Mouse (Mus musculus): ENCODE data around the gene Nelfb. TPM values are rescaled to one million over a fixed set of nuclear protein-coding genes. Genes with fewer than 3 reads are reported as not detected.

Gene Nelfb
- total RNA-seq, 2 experiments from 2014 or later: 50.7 to 51.7 TPM

DNA sequence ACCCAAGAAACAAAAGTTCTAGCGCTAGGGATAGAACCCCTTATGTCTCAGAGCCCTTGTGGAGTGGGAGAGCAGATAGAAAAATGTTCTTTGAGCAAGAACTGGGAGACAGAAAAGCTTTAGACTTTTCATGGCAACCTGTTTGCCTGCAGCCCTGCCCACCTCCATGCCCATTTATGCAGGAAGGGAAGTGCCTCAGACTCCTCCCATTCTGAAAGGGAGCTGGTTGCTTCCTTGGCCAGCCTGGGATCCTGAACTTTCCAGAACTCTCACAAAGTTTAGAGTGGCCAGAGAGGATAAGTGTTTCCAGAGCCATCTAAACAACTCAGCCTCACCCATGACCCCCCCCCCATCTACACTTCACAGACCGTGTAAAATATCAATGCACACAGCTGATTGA is 14.1 kb downstream of the Nelfb start:
- DNase-seq (ENCODE audit: low spot score in 2 of 2): no peak

DNA sequence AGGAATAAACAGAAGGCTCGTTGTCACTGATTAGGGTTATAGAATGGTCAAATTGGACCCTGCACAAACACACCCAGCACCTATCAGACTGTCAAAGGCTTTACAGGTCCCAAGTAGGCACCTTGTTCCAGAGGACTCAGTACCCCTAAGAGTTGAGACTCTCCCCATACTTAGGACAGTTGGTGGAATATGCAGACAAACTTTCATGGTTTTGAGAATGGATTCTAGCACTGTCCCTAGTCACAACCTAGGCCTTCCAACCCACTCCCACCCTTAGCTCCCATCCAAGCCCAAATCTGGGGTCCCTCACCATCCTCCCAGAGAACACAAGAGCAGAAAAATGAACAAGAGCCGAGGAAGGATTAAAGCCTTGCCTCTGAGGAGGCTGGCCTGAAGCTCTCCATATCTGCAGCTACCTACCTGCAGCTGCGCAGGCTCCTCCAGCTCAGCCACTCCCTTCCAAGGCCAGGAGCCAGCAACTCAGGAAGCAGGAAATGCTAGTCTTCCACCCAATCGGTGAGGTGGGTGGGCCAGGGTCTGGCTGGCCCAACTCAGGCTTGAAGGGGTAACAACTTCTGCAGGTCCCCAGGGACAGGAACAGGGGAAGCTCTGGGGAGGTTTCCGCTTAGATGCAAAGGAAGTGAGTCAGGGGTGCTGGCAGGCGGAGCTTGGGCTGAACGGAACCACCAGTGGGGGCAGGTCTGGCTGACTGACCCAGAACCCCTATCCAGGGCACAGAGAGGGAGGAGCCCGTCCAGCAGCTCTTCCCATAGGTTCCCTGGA is 14.9 kb downstream of the Nelfb start, which contains the start of gene Tor4a:
Gene Tor4a (minus strand): TSS at position 715 of the 783 bp plus-strand sequence.
- no peak for DNase-seq (ENCODE audit: low spot score in 2 of 2)

DNA sequence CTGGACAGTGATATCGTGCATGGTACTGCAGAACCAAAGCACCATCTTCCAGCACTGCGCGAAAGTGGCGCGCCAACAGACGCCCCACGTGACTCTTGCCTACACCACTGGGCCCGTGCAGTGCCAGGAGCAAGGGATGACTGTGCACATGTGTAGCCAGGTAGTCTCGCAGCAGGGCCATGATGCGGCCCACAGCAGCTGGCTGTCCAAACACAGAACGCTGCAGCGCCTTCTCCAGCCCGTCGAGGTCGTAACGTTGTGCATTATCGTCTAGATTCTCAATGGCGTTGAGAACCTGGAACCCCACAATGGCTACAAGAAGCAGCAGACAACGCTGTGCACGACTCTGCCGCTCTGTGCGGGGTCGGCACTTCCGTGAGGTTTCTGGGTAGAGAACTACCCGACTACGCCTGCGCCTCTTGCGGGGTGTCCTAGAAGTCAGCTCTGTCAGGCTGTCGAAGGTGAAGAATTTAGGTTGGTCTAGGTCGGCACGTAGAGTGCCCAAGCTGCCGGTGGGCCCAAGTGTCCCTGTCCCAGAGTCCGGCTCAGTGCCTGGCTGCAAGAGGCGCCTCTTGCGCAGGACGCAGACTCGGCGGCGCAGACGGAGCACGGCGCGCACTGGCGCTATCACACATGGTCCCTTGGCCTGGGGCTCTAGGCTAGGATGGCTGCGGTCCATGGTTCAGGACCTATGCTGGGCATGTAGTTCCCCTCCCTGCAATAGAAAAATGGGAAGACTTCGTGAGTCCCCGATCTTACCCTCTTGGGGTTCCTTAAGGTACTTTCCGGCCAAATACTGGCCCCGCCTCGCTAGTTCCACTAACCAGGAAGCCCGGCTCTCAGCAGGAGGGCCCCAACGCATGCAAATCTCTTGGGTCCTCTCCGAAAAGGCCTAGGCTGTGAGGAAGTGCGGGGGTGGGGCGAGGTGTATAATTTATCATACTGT is 15.8 kb downstream of the Nelfb start:
- no peak for DNase-seq (ENCODE audit: low spot score in 2 of 2)

DNA sequence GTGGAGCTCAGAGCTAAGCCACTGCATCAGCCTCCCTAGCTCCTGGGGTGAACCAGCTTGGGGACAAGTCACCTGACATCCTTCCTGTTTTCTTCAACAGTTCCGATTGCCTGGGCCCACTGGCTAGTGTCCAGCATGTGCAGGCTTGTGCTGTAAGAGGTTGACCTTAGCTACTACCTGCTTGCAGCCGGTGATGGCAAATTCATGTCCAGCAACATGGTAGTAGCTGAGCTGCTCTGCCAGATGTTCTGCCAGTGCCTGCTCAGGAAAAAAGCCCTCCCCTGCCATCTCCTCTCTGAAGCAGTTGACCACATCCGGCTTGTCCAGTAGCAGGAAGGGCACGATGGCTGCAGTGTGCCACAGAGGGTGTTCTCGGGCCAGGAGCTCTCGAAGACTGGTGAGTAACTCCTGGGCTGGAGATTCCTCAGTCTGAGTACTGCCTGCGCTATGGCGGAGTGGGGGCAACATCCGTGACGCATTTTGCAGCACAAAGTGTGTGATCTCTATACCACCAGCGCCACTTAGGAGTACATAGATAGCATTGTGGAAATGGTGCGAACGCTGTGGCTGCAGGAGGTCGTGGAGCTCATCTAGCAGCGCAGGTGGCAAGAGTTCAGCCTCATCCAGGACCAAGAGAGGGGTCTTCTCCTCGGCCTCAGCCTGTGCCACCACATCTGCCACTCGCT is 16.7 kb downstream of the Nelfb start:
- no peak for DNase-seq (ENCODE audit: low spot score in 2 of 2)

DNA sequence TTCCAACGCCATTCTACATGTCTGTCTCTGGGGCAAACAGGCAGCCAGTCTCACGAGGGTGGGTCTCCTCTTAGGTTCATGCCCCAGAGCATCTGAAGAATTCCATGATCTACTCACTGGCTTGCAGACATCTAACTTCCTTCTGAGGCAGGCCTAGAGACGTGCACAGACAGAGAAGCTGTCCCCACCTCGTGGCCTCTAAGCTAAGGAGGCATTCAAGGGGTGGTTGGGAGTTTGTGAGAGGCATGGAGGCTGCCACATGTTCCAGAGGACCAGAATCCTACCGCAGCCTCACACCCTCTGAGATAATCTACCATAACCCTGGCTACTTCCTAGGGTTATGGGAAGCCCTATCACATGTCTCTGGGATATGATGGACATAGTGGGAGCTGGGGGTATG is 17.3 kb downstream of the Nelfb start:
- no peak for DNase-seq (ENCODE audit: low spot score in 2 of 2)

DNA sequence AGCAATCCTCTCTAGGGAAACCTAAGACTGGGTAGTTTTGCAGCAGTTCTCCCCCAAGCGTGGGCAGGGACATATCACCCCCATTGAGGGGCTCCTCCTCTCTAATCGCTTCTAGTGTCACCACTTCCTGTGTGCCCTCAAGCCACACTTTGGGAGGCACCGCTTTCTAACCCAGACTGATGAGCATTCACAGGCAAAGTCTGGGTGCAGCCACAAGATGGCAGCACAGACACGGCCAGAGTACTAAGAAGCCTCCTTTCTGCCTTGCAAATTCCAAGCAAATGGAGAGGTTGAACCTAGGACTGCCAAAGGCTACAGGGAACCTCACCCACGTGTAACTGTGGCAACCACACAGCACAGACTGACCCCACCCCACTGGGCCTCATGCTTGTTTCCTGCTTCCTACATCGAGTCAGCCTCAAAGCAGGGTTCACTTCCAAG is 17.9 kb downstream of the Nelfb start:
- peak; percentile 78 to 85 for DNase-seq (ENCODE audit: low spot score in 2 of 2)

- no peak for DNase-seq (ENCODE audit: low spot score in 2 of 2)
Observed at GRCm38 (mm10) chr2:25187841-25188240, 23.4 kb downstream of the Nelfb start.

GRCm38 (mm10) chr2:25186575-25186930 is 24.7 kb downstream of the Nelfb start:
- no peak for DNase-seq (ENCODE audit: low spot score in 2 of 2)

DNA sequence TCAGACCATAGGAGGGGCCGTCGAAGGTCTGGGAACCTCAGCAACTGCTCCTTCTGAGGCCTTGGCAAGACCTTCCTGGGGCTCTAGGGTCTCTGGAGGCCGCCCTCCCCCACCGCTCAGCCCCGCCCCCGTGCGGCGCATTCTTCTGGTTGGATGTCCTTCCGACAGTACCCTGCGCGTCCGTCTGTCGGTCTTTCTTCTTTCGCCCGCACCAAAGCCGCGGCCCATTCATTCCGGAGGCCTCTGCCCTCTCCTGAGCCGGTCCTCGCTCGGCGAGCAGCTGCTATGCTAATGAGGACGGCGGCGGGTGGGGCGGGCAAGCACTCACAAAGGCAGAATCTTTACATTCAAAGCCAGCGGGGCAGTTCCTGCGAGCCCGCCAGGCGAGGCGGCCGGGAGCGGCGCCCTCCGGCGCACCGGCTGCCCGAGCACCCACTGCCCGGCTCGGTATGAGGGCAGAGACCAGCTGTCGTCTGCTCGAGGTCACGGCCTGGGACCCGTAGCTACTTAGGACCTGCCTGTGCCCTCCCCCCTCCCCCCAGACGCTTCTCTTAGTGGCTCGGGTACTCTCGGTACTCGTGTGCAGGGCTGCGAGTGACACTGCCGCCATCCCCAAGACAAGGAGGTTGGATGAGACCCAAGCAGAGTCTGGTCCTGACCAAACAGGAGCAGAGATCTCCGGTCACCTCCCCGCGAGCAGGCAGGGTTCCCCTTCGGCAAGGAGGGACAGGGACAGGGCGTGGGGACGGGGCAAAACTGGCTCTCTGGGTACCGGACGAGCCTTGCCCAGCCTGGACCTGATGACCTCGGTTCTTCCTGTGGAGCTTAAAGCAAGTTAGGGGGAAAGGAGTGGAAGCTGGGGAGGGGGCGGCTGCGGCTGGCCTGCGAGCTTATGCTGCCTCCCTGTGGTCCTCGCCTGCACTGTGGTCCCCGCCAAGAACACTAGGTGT is 25.4 kb downstream of the Nelfb start:
- DNase-seq (ENCODE audit: low spot score in 2 of 2): peak; percentile 61 to 63

GRCm38 (mm10) chr2:25184496-25184895 is 26.8 kb downstream of the Nelfb start:
- no peak for DNase-seq (ENCODE audit: low spot score in 2 of 2)

- no peak for DNase-seq (ENCODE audit: low spot score in 2 of 2)
Observed at GRCm38 (mm10) chr2:25183336-25183735, 28.0 kb downstream of the Nelfb start.

DNA sequence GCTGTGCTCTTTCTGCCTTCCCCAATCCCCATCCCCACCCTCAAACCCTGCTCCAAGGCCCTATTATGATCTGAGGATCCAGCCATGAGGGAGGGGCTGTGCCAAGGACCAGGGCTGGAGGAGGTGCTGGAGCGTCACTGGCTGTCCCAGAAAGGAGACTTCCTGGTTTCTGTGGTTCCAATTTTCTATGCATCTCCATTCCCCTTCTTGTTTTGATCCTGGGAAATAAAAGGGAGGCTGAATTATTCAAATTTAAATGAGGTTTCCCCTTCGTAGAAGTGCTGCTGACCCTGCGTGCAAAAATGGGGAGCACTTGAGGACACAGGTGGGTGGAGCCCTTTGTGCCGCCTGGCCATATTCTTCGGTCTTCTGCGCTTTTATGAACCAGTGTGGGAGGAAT is 28.6 kb downstream of the Nelfb start:
- DNase-seq (ENCODE audit: low spot score in 2 of 2): peak in 1 of 2 experiments; percentile 60

DNA sequence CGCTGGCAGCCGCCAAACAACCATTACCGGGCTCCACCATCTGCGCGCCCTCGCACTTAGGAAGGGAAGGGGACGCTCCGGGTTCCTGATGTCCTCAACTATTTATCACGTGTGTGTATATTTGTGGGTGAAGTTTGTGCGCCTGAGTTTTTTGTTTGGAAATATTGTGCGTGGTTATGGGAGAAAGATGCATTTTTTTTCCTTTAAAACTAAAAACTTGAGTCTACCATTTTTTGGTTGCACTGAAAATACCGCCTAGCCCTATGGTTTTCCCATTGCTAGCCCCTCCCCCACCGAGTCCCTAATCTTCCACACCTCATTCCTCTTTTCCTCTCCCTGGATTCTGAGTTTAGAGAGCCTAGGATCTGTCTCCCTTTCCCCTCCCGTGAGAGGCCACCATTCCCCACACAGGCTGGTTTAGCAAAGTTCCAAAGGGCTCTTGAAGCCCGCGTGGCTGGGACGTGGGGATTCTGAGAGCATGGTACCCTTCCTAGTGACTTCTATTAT is 29.3 kb downstream of the Nelfb start:
- no peak for DNase-seq (ENCODE audit: low spot score in 2 of 2)

- no peak for DNase-seq (ENCODE audit: low spot score in 2 of 2)
Observed at GRCm38 (mm10) chr2:25180973-25181890, 30.1 kb downstream of the Nelfb start.

GRCm38 (mm10) chr2:25180478-25180903 is 30.8 kb downstream of the Nelfb start, which contains the start of gene Nrarp:
Nrarp (plus strand) TSS chr2:25180758.
- DNase-seq (ENCODE audit: low spot score in 2 of 2): peak; percentile 92 to 98

DNA sequence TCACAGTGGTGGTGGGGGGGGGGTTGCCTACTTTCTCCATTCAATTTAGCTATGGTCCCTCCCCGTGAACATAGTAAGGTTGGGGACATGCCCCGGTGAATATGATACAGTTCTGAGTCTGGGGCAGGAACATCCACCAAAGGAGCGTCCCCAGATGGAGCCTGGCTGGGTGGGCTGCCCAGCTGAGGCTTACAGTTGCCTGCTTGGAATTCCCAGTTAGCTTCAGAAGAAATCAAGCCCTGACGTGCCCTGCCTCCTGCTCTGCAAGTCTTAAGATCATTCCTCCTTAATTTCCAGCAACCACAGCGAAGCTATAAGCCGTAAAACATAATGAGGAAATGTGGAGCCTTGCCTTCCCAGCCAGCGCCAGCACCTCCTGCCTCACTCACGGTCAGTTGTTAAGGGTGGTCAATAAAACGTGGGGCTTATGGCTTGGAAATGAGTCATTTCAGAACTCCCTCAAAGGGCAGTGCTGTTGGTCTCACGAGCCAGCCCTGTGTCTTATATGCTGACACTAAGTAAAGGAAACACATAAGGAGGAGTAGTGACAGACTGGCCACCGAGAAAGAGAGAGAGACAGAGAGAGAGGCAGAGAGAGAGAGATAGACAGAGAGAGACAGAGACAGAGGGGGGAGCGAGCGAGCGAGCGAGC is 31.6 kb downstream of the Nelfb start:
- DNase-seq (ENCODE audit: low spot score in 2 of 2): no peak

DNA sequence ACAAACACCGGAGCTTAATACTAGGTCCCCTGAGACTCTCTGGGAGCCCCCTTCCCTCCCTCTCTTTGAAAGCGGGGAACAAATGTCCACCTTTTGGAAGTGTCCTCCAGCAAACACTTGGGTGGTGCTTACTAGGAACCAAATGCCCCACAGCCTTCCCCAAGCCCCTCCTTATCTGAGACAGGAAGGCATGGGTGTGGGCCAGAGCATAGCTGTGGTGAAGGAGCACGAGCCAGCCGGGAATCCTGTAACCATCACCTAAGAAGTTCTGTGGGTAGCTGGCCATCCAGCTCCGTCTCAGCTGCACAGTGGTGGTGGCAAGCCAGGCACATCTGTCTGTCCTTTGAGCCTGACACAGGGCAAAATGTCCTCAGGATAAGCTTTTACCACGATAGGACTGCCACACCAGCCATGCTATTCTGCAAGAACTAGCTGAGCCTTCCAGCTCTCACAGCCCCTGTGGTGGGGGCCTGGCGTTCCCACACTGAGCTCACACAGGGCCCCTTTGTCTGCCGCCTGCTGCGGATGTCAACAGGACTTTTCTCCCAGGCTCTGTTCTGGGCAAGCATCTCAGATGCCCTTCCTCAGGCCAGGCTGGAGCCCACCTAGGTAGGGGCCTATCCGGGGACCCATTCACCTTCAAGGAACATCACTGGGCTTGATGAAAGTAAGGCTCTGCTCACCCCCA is 32.9 kb downstream of the Nelfb start:
- peak in 1 of 2 experiments; percentile 72 for DNase-seq (ENCODE audit: low spot score in 2 of 2)

- peak in 1 of 2 experiments; percentile 73 for DNase-seq (ENCODE audit: low spot score in 2 of 2)
Observed at GRCm38 (mm10) chr2:25177685-25178084, 33.6 kb downstream of the Nelfb start.
